Mouse (Mus musculus) layer of hippocampus, adult 8-10 months (tissue): Measurements from ENCODE around the gene Hrh3. TPM values are rescaled to one million over a fixed set of nuclear protein-coding genes. Genes with fewer than 3 reads are reported as not detected.

Source experiments
- DNase-seq, 2 experiments: peaks; one replicate each; pipeline ENCODE4 v3.0.0; 2022; ENCODE audit warnings: low spot score in 2 of 2
- total RNA-seq, 4 experiments: library from RNA; stranded (reverse); gene quantifications; 2 replicates each; pipeline ENCODE4 v1.2.4; 2022

Gene Hrh3
- total RNA-seq, result 10 to 100 TPM; 48.3 to 55.8 (median 50.0) TPM

DNA sequence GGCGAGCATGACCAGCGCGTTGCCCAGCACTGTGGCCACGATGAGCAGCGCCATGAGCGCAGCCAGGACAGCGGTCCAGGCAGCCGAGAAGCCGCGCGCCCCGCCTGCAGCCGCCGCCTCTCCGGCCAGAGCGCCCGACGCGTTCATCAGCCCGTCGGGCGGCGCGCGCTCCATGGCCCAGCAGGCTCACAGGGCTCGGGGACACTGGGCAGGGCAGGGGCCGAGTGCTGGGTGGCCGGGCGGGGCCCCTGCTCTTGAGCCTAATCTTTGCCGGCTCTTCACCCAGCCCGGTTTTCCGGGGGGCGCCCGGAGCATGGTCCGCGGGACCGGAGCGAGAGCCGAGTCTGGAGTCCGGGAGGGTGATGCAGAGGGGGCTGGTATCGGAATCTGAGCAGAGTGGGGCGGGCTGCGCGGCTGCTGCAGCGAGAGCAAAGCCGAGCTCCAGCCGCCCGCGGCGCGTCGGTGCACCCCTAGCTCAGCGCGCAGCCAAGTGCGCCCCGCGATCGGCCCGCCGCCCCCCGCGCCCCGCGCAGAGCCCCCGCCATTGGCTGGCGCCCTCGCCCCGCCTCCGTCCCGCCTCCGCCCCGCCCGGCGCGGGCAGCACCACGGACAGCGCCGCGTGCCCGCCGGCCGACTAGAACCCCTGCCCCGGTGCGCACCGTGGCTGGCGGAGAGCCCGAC, at the start of gene Hrh3:
Gene Hrh3, minus strand, starts transcription at position 511 of the 681 bp plus-strand sequence.
- no peak for DNase-seq

DNA sequence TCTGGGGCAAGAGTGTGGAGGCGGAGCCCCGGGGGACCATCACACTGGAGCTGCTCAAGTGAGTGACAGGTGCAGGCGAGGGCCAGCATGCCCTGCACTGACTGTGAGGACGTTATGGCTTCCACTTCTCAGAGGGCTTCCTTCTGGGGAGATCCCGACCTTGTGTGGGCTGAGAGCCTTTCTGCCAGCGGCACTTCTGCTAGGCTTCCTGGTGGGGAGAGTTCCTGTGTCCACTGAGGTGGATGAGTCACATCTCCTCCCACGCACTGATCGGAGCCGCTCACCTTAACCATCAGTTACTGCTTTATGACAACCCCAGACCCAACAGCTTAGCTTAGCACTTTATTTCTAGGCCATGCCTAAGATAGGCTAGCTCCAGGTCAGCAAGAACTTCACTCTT, 44.3 kb upstream of the Hrh3 start:
- DNase-seq, result no peak

DNA sequence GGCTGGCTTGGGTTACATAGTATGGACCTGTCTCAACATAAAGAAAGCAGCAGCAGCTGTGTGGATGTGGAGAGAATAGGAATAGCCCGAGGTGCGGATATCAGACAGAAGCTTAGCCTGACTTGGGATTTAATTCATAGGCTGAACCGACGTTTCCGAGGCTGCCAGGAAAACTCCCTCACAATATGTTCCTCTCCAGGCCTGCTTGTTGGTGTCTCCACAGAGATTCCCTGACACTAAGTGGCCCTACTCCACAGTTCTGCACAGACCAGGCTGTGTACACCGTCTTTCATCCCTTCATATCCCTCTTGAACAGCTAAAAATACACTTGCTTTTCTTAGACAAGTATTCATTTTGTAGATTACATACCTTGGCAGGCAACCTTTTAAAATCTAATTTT, 43.1 kb upstream of the Hrh3 start:
- peak in 1 of 2 experiments; percentile 15 for DNase-seq

DNA sequence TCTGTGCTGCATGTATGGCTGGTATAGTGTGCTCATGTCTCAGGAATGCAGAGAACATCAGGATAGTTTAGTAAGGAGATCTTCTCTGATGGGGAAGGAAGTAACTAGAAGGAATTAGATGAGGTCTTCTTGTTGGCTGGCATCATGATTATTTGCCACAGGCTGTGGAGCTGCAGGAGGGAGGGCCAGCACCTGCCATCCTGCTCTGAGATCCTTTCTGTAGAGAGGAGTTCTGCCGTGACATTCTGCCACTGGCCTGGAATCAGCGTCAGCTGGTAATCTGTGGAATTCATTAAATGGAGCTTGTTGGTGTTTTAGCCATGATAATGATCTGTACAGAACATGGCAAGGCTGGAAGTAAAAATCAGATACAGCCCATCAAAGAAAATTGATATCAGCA, 41.8 kb upstream of the Hrh3 start:
- DNase-seq, result no peak

DNA sequence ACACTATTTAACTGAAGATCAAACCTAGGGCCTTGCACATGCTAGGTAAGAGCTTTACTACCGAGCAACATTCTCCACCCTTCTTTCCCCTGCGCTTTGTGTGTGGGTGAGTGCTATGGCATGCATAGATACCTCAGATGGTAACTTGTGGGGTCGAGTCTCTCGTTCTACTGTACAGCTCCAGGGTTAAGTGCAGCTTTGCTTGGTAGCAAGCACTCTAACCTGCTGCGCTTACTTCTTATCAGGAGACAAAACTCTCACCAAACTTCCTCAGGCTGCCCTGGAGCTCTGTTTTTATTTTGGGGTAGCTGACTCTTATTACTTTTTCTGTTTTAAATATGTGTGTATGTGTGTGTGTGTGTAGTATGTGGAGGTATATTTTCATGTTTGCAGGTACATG, 31.1 kb upstream of the Hrh3 start:
- DNase-seq, result no peak

DNA sequence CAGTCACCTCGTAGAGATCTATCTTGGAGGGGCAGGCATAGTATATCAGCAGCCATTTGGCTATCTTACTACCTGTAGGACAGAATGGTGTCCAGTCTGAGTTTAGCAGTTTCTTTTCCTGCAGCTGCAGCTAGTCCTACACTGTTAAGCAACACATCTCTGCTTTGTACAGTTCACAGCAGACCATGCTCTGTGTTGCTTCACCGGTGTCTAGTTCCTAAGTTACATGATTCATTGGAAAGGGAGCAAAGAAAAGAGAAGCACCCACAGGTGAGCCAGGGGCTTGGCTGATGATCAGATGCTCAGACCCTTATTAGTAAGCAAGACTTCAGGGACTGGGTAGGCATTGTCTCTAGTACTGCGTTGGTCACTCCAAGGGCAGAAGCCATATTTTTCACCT, 29.6 kb upstream of the Hrh3 start:
- DNase-seq, result no peak

DNA sequence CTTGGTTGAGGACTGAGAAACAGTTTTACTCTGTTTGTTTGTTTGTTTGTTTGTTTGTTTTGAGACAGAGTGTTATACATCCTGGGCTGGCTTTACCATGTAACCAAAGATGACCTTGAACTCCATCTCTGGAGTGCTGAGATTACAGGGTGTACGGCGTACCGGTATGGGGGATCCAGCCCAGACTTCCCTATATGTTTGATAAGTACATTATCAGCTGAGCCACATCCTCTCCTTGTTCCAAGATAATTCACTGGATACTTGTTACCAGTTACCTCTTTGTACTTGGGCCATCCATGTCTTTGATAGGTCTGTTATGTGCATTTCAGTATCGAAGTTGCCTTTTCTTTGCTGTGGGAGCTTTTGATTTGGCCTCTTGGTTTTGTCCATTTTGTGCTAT, 28.9 kb upstream of the Hrh3 start:
- DNase-seq, result no peak

DNA sequence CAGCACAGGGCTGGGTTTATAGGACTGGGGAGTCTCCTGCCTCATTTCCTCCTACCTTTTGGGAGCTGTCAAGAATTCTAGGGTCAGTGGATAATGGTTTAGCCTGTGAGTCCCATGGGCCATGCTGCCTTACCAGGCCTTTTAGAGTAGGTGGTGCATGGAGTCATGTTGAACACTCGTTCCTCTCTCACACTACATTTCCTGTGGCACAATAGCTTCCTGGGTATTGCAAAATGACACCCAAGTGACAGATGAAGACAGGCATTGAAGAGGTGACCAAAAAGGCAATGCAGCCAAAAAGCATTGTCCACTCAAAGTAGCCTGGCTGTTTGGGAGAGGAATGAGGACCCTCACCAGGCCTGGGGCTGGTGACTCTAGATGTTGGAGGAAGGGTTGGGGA, 23.4 kb upstream of the Hrh3 start:
- DNase-seq, result no peak

DNA sequence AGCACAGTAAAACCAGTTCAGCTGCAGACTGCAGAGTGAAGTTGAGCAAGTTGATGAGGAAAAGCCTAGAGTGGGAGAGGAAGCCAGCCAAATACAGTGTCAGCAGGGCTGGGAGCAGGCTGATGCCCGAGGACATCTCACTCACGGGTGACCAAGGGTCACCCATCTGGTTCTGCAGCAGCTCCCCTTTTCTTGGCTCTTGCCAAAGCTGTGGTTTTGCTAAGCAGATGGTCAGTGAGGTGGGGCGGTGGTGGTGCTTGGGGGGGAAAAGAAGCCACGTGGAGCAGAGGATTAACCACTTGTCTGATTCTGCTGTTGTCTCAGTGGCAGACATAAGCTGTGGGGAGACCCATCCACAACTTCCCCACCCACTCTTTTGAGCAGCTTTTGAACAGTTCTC, 21.9 kb upstream of the Hrh3 start:
- no peak for DNase-seq

DNA sequence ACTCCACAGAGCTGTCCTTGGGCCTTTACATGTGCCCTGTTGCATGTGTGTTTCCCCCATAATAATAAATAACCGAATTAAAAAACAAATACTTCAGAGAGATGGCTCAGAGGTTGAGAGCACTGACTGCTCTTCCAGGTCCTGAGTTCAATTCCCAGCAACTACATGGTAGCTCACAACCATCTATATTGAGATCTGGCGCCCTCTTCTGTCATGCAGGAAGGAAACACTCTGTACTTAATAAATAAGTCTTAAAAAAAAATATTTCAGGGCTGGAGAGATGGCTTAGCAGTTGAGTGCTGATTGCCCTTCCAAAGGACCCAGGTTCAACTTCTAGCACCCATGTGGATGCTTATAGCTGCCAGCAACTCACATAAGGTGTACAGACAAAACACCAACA, 19.9 kb upstream of the Hrh3 start:
- DNase-seq, result no peak

DNA sequence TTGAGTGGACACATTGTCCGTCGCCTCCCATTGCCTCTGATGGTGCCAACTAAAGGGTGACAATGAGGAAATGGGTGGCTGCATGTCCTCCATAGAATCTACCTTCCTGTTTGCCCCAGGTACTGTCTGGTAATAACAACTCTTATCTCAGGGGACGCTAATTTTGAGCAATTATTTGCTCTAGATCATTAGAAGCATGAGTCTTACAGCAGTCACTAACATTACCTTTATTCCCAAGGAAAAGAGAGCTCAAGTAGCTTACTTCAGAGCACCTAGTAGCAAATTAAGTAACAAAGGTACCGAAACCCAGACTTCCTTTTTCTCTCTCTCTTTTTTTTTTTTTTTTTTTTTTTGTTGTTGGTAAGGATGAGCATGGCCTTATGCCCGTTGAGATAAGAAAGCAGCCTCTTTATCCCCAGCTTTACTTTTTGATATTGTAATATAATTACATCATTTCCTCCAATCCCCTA, 16.0 kb upstream of the Hrh3 start:
- no peak for DNase-seq

DNA sequence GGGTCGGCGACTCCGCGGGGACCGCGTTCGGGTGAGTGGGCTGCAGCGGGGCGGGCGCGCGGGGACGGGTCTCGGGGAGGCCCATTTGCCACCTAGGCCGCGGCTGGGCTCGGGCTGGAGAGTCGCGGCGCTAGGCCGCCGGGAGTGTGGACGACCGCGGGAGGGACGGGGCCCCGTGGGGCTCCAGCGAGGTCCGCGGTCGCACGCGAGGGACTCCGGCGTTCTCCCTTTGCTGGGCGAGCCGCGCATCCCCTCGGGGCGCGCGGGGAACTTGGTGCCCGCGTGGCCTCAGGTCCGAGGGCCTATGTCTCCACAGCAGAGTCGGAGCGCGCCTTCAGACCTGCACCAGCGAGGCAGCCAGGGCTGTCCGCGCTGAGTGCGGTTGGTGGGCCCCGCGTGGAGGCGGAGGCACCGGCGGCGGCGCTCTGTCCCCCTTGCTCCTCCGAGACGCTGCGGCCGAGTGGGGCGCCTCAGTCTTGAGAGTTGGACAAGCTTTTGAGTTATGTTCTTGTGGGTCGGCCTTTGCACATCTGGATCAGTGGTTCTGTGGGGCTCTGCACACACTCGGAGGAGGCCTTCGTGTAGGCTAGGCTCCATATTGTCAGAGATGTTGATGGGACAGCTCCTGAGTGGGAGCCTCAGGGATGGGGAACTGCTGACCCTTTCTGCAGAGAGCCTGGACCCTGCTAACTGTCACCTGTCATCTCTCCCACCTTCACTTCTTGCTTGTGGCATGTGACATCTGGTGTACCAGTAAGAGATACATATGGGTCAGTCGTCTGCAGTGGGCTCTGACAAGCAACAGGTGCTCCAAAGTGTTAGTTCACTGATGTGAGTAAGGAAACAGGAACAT, 15.4 kb upstream of the Hrh3 start:
- no peak for DNase-seq

DNA sequence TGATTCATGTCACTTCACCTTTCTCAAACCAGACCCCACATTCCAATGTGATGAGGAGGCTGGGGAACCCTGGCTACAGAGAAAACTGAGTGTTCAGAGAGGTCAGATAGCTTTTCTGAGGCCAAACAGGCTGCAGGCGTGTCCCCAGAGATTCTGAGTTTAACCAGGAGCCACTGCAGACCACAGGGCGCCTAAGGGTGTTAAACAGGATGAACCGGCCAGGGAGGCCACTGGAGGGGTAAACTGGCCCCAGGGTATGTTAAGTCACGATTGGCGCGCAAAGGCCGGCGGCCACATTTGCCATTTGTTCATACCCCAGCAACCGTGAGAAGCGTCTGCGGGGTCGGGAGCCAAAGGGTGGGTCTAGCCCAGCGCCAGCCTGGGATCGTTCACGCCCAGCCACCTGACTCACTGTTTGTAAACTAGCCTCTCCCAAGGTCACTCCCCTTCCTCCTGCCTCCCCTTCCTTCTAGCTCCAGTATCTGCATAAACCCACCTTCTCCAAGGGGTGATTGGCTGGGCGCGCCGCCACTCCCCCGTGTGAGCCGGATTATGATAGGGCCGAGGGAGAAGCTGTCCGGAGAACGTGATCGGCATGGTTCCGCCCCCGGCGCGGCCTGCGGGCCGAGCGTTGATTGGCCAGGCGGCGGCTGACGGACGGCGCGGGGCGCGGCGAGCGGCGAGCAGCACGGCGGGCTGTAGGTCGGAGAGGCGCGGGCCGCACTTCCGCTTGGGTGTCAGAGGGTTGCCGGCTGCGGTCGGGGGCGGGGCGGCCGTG, 14.6 kb upstream of the Hrh3 start, which contains the start of gene Osbpl2:
Gene Osbpl2, plus strand, starts transcription at position 646 of the 778 bp plus-strand sequence.
- peak; percentile 99 to 100 for DNase-seq

DNA sequence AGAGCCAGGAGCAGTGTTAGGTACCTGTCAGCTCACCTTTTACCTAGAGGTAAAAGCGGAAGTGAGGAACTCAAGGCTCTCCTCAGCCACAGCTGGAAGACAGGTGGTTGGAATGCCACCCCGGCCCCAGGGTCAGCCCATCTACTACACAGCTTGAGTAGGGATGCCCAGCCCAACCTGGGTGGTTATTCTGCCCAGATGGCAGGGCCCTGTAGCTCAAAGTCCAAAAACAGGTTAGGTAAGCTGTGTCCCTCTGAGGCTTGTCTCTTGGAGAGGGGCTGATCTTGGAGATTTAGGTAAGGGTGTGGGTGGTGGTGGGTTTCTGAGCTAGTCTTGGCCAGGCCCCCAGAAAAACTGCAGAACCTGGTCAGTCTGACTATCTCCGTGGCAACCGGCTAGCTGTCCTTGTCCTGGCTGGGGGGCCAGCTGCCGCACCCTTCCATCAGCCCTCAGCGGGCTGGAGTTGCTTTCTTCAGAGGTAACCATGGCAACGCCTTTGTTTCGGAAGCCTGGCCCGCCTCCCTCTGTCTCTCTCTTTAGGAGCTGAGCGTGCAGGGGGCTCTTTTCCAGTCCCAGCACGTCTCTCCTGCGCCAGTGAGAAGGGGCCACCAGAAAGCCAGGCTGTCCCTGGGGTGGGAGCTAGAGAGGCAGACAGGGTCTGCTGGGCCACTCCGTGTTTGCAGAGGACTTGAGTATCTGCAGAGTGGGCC, 13.4 kb upstream of the Hrh3 start:
- no peak for DNase-seq

DNA sequence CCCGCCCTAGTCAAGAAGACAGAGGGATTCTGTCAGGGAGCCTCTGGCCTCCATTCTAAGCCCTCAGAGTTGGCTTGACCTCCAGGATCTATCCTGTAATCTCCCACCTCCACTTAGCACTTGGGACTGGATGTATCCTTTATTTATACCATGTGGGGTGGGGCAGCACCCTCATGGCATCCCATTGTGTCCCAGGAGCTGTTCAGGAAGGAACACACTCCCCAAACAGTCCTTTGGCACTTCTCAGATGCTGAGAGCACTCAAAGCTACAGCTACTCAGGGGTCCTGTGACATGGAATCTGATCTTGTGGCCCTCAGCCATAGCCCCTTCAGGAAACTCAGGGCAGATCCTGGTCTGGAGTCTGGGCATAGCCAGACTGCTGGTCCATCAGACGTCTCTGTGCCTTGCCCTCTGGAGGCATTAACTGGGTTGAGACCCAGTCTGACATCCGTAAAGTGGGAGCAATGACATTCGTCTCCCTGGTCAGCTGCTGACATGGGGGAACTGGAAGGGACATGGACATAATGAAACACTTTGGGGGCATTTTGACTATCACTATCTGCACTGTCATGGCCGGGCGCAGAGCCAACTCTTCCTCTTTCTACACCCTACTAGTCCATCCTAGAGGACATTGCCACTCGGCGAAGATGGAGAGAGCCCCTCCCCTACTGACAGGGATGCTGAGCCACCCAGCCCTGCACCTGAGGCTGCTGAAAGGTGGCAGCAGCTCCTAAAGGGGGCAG, 12.6 kb upstream of the Hrh3 start:
- DNase-seq, result no peak

DNA sequence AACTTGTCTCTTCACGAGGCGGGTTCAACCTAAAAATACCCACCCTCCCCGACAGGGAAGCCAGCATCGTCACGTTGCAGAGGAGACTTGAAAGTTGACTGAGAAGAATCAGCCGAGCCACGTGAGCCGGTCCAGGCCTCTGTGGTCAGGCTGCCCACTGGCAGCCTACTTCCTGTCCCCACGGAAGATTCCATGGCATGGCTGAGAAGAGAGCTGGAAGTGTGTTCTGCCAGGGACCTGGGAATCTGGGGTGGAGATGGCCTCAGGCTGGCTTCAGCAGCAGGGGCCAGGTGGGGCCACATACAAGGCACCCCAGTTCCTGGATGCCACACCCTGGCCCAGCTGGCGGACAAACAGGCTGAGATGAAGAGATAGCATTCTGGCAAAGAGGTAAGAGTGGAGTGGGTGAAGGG, 11.8 kb upstream of the Hrh3 start:
- no peak for DNase-seq

DNA sequence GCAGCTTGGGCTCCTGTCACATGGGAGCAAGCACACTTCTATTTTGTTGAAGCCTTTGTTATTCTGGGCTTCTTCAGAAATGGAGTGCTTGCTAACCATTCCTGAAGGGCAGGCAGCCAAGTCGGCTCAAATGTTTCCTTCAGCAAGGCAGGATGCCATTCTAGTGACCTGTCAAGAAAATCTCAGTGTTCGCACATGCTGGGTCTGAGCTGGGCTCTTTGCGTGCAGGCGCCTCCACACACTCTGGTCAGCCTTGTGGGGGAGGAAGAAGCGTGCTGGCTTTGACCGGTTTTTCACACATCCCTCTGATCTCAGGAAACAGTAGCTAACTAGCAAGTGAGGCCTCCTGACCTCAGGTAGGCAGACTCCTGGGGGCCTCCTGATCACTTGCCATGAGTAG, 11.0 kb upstream of the Hrh3 start:
- DNase-seq, result no peak

DNA sequence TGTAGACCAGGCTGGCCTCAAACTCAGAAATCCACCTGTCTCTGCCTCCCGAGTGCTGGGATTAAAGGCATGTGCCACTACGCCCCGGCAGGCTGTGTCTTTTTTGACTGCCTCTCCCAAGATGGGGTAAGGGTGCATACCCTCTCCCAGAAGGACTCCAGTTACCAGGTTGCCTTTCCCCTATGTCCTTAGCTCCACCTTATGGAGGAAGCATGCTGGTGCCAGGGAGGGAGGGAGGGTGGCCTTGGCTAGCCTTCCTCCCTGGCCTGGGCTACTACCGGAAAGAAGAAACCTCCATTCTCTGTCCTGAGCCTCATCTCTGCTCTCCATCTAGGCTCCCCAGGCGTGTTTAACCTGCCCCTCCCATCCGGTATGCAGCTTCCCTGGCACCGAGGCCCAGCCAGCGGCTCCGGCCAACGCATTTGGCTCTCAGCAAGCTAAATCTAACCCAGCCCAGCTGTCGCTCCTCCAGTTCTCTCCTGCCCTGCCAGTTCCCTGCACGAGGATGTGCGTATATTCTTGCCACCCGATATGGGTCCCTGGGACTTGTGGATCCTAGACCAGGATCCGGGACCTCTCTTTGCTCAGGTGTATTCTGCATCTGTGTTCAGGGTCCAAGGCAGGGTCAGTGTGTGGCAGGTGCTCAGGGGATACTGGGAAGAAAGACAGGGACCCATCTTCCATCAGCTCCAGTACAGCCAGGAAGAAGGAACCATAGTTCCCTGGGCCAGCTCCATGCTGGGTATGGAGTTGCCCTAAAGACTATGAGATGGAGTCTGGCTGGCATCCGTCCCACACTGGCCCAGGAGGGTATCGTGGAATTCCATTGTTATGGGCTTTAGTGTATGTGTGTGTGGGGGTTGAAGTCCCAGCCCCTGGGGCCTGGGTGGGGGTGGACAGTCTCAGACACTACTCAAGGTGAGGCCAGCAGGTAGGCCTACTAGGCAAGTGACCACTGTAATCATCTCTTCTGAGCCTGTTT, 9.9 kb upstream of the Hrh3 start:
- DNase-seq, result peak; percentile 73 to 75

DNA sequence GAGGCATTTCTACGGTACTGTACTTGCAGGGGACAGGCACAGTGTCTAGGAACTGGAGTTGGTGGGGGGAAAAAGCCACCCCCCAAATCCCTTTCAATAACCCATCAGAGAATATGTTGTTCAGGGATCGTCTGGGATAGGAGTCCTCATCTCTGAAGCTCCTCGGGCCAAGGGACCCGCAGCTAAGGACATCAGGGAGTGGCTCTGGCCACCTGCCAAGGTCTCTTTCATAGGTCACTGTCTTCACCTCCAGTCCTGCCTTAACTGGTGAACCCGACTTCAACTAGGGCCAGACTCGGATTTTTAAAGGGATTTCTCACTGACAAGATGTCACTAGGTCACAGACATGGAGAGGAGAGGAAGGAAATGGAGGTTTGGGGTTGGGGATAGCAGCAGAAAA, 4.0 kb upstream of the Hrh3 start:
- DNase-seq, result no peak
